Mouse (Mus musculus) lung, postnatal 0 days (tissue): ENCODE results near the gene Trappc11.

Experiments used
- CTCF ChIP-seq: IDR thresholded peaks from 2 replicates; pipeline ENCODE4 v1.5.1; 2016; ENCODE audit warnings: antibody characterized with exemption, mild to moderate bottlenecking
- EP300 ChIP-seq: IDR thresholded peaks from 2 replicates; pipeline ENCODE4 v1.6.1; 2016; ENCODE audit warnings: antibody characterized with exemption, mild to moderate bottlenecking, control low read depth

- TF ChIP-seq CTCF = no peak
- TF ChIP-seq EP300 = no peak
Measured at GRCm38 (mm10) chr8:47581454-47581853, 48.2 kb upstream of the Trappc11 start.
